Mouse (Mus musculus) small intestine, adult 2 months (tissue): ENCODE results near the gene Hc. TPM values are rescaled to one million over a fixed set of nuclear protein-coding genes. Genes with fewer than 3 reads are reported as not detected.

Source experiments
- H3K27ac ChIP-seq: fragments of 200-500 bp; 2 replicates; pipeline ENCODE4 v1.5.1; 2012; ENCODE audit warnings: low read depth, low read length, control low read depth, inconsistent platforms; ENCODE audit not compliant: insufficient read depth
- H3K27me3 ChIP-seq: fragments of 200-500 bp; 2 replicates; pipeline ENCODE4 v1.6.1; 2012; ENCODE audit warnings: mild to moderate bottlenecking, moderate library complexity, low read length, inconsistent platforms; ENCODE audit not compliant: control insufficient read depth, insufficient read depth
- H3K36me3 ChIP-seq: fragments of 200-500 bp; 2 replicates; pipeline ENCODE4 v1.6.1; 2012; ENCODE audit warnings: mild to moderate bottlenecking, low read length, control low read depth, inconsistent platforms; ENCODE audit not compliant: control insufficient read depth, insufficient read depth
- H3K4me1 ChIP-seq: fragments of 200-500 bp; 2 replicates; pipeline ENCODE4 v1.6.1; 2012; ENCODE audit warnings: low read length, inconsistent platforms, mixed read lengths; ENCODE audit not compliant: control insufficient read depth, insufficient read depth, insufficient read length
- H3K4me3 ChIP-seq: fragments of 200-500 bp; 2 replicates; pipeline ENCODE4 v1.5.1; 2012; ENCODE audit warnings: low read depth, mild to moderate bottlenecking, control low read depth, inconsistent platforms, low read length, moderate library complexity
- CTCF ChIP-seq: fragments of 200-500 bp; IDR thresholded peaks from 2 replicates; pipeline ENCODE4 v1.5.1; 2012; ENCODE audit warnings: low read depth, mild to moderate bottlenecking, control low read depth, inconsistent platforms, low read length, moderate library complexity, mixed read lengths; ENCODE audit not compliant: insufficient replicate concordance, insufficient read length; ENCODE audit errors: extremely low read depth
- POLR2A ChIP-seq: fragments of 200-500 bp; IDR thresholded peaks from 2 replicates; pipeline ENCODE4 v1.6.1; 2012; ENCODE audit warnings: low read depth, mild to moderate bottlenecking, control low read depth, inconsistent platforms, low read length, moderate library complexity
- WGBS: fragments of 180-500 bp; shearing (Covaris S2); methylation state at CpG from one replicate; pipeline ENCODE4 v1.1.7; 2018; 5-methylcytosine and 5-hydroxymethylcytosine counted together
- polyA plus RNA-seq: library from polyadenylated mRNA; depleted of rRNA; stranded (reverse); fragments of >200 nt; gene quantifications from 2 replicates; pipeline ENCODE4 v1.2.3, GENCODE M21; 2012

Hc gene
- polyA plus RNA-seq, 1 experiment = not detected

- Histone ChIP-seq H3K27ac (no peak overlapping the region), H3K36me3 (no peaks in the 10 kb centered on the region), H3K4me3 (no peak overlapping the region), H3K4me1 (peaks cover 3% of the 10 kb centered on the region; the same call in 1 of the 2 replicates), H3K27me3 (no peaks in the 10 kb centered on the region)
- TF ChIP-seq POLR2A (no peak), CTCF (no peak)
- 81% methylated on average over 4 of the region's 4 CpGs for WGBS
These were observed 9.0 kb upstream of the Hc start for GRCm38 (mm10) chr2:35070275-35070674.

GRCm38 (mm10) chr2:35069124-35069523 lies 7.9 kb upstream of the Hc start:
- no peaks in the 10 kb centered on the region for H3K36me3 ChIP-seq
- TF ChIP-seq POLR2A (no peak), CTCF (no peak)
- H3K27me3 ChIP-seq = no peaks in the 10 kb centered on the region
- WGBS = 93% methylated on average over 1 of the region's 1 CpGs
- H3K4me3 ChIP-seq = no peak overlapping the region
- no peak overlapping the region for H3K27ac ChIP-seq
- H3K4me1 ChIP-seq = no peaks in the 10 kb centered on the region

GRCm38 (mm10) chr2:35067117-35067516 lies 5.9 kb upstream of the Hc start:
- Histone ChIP-seq H3K36me3 (no peaks in the 10 kb centered on the region), H3K27me3 (no peaks in the 10 kb centered on the region), H3K4me1 (no peaks in the 10 kb centered on the region), H3K27ac (no peak overlapping the region), H3K4me3 (no peak overlapping the region)
- WGBS = 86% methylated on average over 11 of the region's 11 CpGs
- TF ChIP-seq POLR2A (no peak), CTCF (no peak)

- no peaks in the 10 kb centered on the region for H3K4me1 ChIP-seq
- 86% methylated on average over 13 of the region's 13 CpGs for WGBS
- H3K4me3 ChIP-seq = no peak overlapping the region
- H3K27ac ChIP-seq = no peak overlapping the region
- H3K36me3 ChIP-seq = no peaks in the 10 kb centered on the region
- no peak for TF ChIP-seq POLR2A
- TF ChIP-seq CTCF = no peak
- no peaks in the 10 kb centered on the region for H3K27me3 ChIP-seq
These were observed 5.4 kb upstream of the Hc start for GRCm38 (mm10) chr2:35066525-35067082.

- 90% methylated on average over 6 of the region's 6 CpGs for WGBS
- no peak overlapping the region for H3K27ac ChIP-seq
- TF ChIP-seq POLR2A = no peak
These were observed 2.2 kb upstream of the Hc start for GRCm38 (mm10) chr2:35063333-35064030.

DNA sequence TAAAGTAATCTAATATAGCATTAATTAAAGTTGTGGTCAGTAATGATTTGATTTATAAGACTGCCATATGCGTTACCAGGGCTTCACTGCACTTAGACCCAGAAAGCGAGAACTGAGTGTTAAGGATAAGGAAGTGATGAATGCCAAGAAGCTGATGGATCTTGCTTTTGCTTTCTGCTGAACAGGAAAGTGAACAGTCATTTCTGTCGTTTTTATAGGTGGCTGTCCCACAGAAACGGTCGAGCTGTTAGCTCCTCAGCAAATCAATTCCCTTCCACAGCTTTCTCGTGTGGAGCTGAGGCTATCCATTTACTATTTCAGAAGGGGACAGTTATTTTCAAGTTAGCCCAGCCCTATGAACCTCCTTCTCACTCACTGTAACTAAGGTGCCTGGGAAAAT lies 341 bp downstream of the Hc start:
- no peak overlapping the region for H3K27ac ChIP-seq
- WGBS = 30% methylated on average over 6 of the region's 6 CpGs
- H3K36me3 ChIP-seq = no peaks in the 10 kb centered on the region
- H3K27me3 ChIP-seq = no peaks in the 10 kb centered on the region
- no peak overlapping the region for H3K4me3 ChIP-seq
- TF ChIP-seq POLR2A (no peak), CTCF (no peak)
- no peaks in the 10 kb centered on the region for H3K4me1 ChIP-seq

More at GRCm38 (mm10) chr2:35063333-35064030, 2.2 kb upstream of the Hc start:
- H3K4me1 ChIP-seq = no peaks in the 10 kb centered on the region
- H3K4me3 ChIP-seq = no peak overlapping the region
- no peaks in the 10 kb centered on the region for H3K36me3 ChIP-seq
- no peaks in the 10 kb centered on the region for H3K27me3 ChIP-seq

GRCm38 (mm10) chr2:35060256-35060655 lies 982 bp downstream of the Hc start:
- no peaks in the 10 kb centered on the region for H3K27me3 ChIP-seq
- H3K4me1 ChIP-seq = no peaks in the 10 kb centered on the region
- WGBS = 50% methylated on average over 5 of the region's 5 CpGs
- H3K4me3 ChIP-seq = no peak overlapping the region
- H3K27ac ChIP-seq = no peak overlapping the region
- H3K36me3 ChIP-seq = no peaks in the 10 kb centered on the region
- no peak for TF ChIP-seq CTCF
- no peak for TF ChIP-seq POLR2A

GRCm38 (mm10) chr2:35058325-35058724 lies 2.9 kb downstream of the Hc start:
- TF ChIP-seq POLR2A = no peak
- no peak for TF ChIP-seq CTCF
- Histone ChIP-seq H3K4me1 (no peaks in the 10 kb centered on the region), H3K4me3 (no peak overlapping the region), H3K36me3 (no peaks in the 10 kb centered on the region), H3K27ac (no peak overlapping the region), H3K27me3 (no peaks in the 10 kb centered on the region)
- 55% methylated on average over 2 of the region's 2 CpGs for WGBS
